Mouse (Mus musculus) ES-E14 (cell line): ENCODE data around the gene Fsip1. TPM values are rescaled to one million over a fixed set of nuclear protein-coding genes. Genes with fewer than 3 reads are reported as not detected.
A peak's percentile ranks its signal among the peaks of the same experiment; 100 is the strongest.

ENCODE experiments used
- DNase-seq: peaks from one replicate; pipeline ENCODE4 v3.0.0-alpha.2; 2013; ENCODE audit warnings: low read depth, low spot score
- H3K27ac ChIP-seq: 2 replicates; pipeline ENCODE4 v1.5.1; 2012; ENCODE audit warnings: low read depth, mild to moderate bottlenecking, low read length, moderate library complexity, mixed read lengths; ENCODE audit not compliant: poor library complexity, insufficient read depth, severe bottlenecking
- H3K36me3 ChIP-seq: 2 replicates; pipeline ENCODE4 v1.6.1; 2012; ENCODE audit warnings: mild to moderate bottlenecking, low read length, moderate library complexity, mixed read lengths; ENCODE audit not compliant: control insufficient read depth, poor library complexity, insufficient read depth, severe bottlenecking
- H3K4me1 ChIP-seq, 2 experiments: fragments of 150-350 bp in 1 of 2; sonication (generic) in 1 of 2; 2 replicates each; pipeline ENCODE4 v1.6.1; 2012; ENCODE audit warnings: low read length in 2 of 2, mild to moderate bottlenecking in 1 of 2, mixed read lengths in 1 of 2; ENCODE audit not compliant: control insufficient read depth in 2 of 2, insufficient read depth in 2 of 2, poor library complexity in 1 of 2
- H3K4me3 ChIP-seq, 2 experiments: fragments of 150-350 bp in 1 of 2; sonication (generic) in 1 of 2; 2 replicates each; pipeline ENCODE4 v1.5.1; 2012; ENCODE audit warnings: low read length in 2 of 2, low read depth in 1 of 2, mild to moderate bottlenecking in 1 of 2, mixed read lengths in 1 of 2; ENCODE audit not compliant: insufficient read depth in 1 of 2, poor library complexity in 1 of 2, severe bottlenecking in 1 of 2
- H3K9ac ChIP-seq: 2 replicates; pipeline ENCODE4 v1.6.1; 2012; ENCODE audit warnings: low read depth, mild to moderate bottlenecking, low read length, mixed read lengths; ENCODE audit not compliant: poor library complexity, insufficient read depth, severe bottlenecking
- H3K9me3 ChIP-seq: fragments of 150-350 bp; sonication (generic); 2 replicates; pipeline ENCODE4 v1.6.1; 2012; ENCODE audit warnings: low read depth, mild to moderate bottlenecking, low read length; ENCODE audit not compliant: control insufficient read depth, insufficient read depth
- CHD2 ChIP-seq: IDR thresholded peaks from 2 replicates; pipeline ENCODE4 v1.6.1; 2014; ENCODE audit warnings: mild to moderate bottlenecking, low read depth, low read length, inconsistent platforms
- HCFC1 ChIP-seq: IDR thresholded peaks from 2 replicates; pipeline ENCODE4 v1.6.1; 2012; ENCODE audit warnings: low read length, inconsistent platforms, borderline replicate concordance; ENCODE audit not compliant: insufficient read depth
- MAFK ChIP-seq: IDR thresholded peaks from 2 replicates; pipeline ENCODE4 v1.6.1; 2014; ENCODE audit warnings: mild to moderate bottlenecking, low read depth, low read length, inconsistent platforms; ENCODE audit not compliant: insufficient read depth
- ZC3H11A ChIP-seq: IDR thresholded peaks from 2 replicates; pipeline ENCODE4 v1.6.1; 2012; ENCODE audit warnings: low read depth, mild to moderate bottlenecking, inconsistent platforms, low read length, borderline replicate concordance
- ZNF384 ChIP-seq: IDR thresholded peaks from 2 replicates; pipeline ENCODE4 v1.6.1; 2012; ENCODE audit warnings: low read depth, low read length, inconsistent platforms
- in situ Hi-C, 2 experiments: fragments of 600-800 bp; cut with MboI; formaldehyde crosslinking; loops; one replicate each; pipeline ENCODE4 v1.15.1; 2025; ENCODE audit warnings: low sequenced_read_pairs in 2 of 2, inconsistent platforms in 1 of 2; ENCODE audit not compliant: unreplicated experiment in 2 of 2
- total RNA-seq: library from RNA; depleted of rRNA; stranded (reverse); fragments of 300-350 nt; gene quantifications from 2 replicates; pipeline ENCODE4 v1.2.3, GENCODE M21; 2012

The Fsip1 gene
- total RNA-seq, 1 experiment, result 0.85 TPM

GRCm38 (mm10) chr2:118282467-118282866 lies 25.7 kb upstream of the Fsip1 start:
- no peaks in the 10 kb centered on the region for H3K36me3 ChIP-seq
- H3K4me3 ChIP-seq, result no peak overlapping the region
- no peak for DNase-seq
- in situ Hi-C loops, result no loop called here
- H3K27ac ChIP-seq, result no peak overlapping the region
- no peaks in the 10 kb centered on the region for H3K4me1 ChIP-seq
- no peak for TF ChIP-seq ZC3H11A
- TF ChIP-seq MAFK, result no peak
- no peak for TF ChIP-seq CHD2
- no peak for TF ChIP-seq ZNF384
- no peak for TF ChIP-seq HCFC1
- no peaks in the 10 kb centered on the region for H3K9me3 ChIP-seq
- no peak overlapping the region for H3K9ac ChIP-seq

- H3K9me3 ChIP-seq, result no peaks in the 10 kb centered on the region
- H3K36me3 ChIP-seq, result no peaks in the 10 kb centered on the region
- no peak overlapping the region for H3K4me3 ChIP-seq
- no peaks in the 10 kb centered on the region for H3K4me1 ChIP-seq
- H3K27ac ChIP-seq, result no peak overlapping the region
- no peak for TF ChIP-seq ZNF384
- TF ChIP-seq CHD2, result no peak
- TF ChIP-seq MAFK, result no peak
- TF ChIP-seq ZC3H11A, result no peak
- TF ChIP-seq HCFC1, result no peak
- DNase-seq, result no peak
- H3K9ac ChIP-seq, result no peak overlapping the region
- in situ Hi-C loops, result no loop called here
Observed at GRCm38 (mm10) chr2:118278249-118278648, 21.5 kb upstream of the Fsip1 start.

GRCm38 (mm10) chr2:118271606-118272005 lies 14.8 kb upstream of the Fsip1 start:
- H3K27ac ChIP-seq, result no peak overlapping the region
- no peaks in the 10 kb centered on the region for H3K4me1 ChIP-seq
- H3K36me3 ChIP-seq, result no peaks in the 10 kb centered on the region
- H3K9me3 ChIP-seq, result no peaks in the 10 kb centered on the region
- peak overlapping the region in 1 of 2 experiments; percentile 54; a peak in 3 of 4 replicates for H3K4me3 ChIP-seq
- TF ChIP-seq MAFK, result no peak
- TF ChIP-seq ZC3H11A, result no peak
- DNase-seq, result no peak
- H3K9ac ChIP-seq, result no peak overlapping the region
- in situ Hi-C loops, result no loop called here

- no peak overlapping the region for H3K4me3 ChIP-seq
- no peak overlapping the region for H3K9ac ChIP-seq
- H3K9me3 ChIP-seq, result no peaks in the 10 kb centered on the region
- no peaks in the 10 kb centered on the region for H3K4me1 ChIP-seq
- no peaks in the 10 kb centered on the region for H3K36me3 ChIP-seq
- in situ Hi-C loops, result no loop called here
- DNase-seq, result no peak
- TF ChIP-seq ZC3H11A (no peak), HCFC1 (no peak), ZNF384 (no peak), MAFK (no peak), CHD2 (no peak)
- H3K27ac ChIP-seq, result no peak overlapping the region
Observed at GRCm38 (mm10) chr2:118270213-118270612, 13.4 kb upstream of the Fsip1 start.

- Histone ChIP-seq H3K36me3 (no peaks in the 10 kb centered on the region), H3K27ac (no peak overlapping the region), H3K4me3 (no peak overlapping the region), H3K4me1 (no peaks in the 10 kb centered on the region), H3K9ac (no peak overlapping the region), H3K9me3 (no peaks in the 10 kb centered on the region)
- TF ChIP-seq ZNF384, result no peak
- TF ChIP-seq ZC3H11A, result no peak
- no peak for TF ChIP-seq MAFK
- TF ChIP-seq HCFC1, result no peak
- no peak for TF ChIP-seq CHD2
- no peak for DNase-seq
- in situ Hi-C loops, result no loop called here
Observed at GRCm38 (mm10) chr2:118263914-118264201, 7.1 kb upstream of the Fsip1 start.
